Comparison of ENCODE assay signal across 8 mouse cellular contexts in genomic region chr2:30593636-30594310, GRCm38 (mm10). TPM values are rescaled to one million over a fixed set of nuclear protein-coding genes. Genes with fewer than 3 reads are reported as not detected.
DNase-seq lines count a peak whose midpoint lies in the region; ATAC-seq and TF ChIP-seq lines count a peak whose summit lies in the region.

No protein-coding gene starts in this region.

- 82% methylated on average over 13 of the region's 13 CpGs for WGBS in neural tube, embryonic 11.5 days
- 70% methylated on average over 13 of the region's 13 CpGs for WGBS in forebrain, embryonic 14.5 days
- 74% methylated on average over 13 of the region's 13 CpGs for WGBS in limb, embryonic 12.5 days
- WGBS in small intestine, adult 2 months: 83% methylated on average over 13 of the region's 13 CpGs

- H3K4me3 ChIP-seq in neural tube, embryonic 11.5 days (ENCODE audit: low read depth, low read length): no peak overlapping the region
- no peak overlapping the region for H3K4me3 ChIP-seq in forebrain, embryonic 14.5 days (ENCODE audit: low read depth, low read length)
- H3K4me3 ChIP-seq in limb, embryonic 12.5 days (replicated peaks): peak overlapping the region; percentile 47; the same call in 1 of the 2 replicates
- H3K4me3 ChIP-seq in small intestine, adult 2 months (ENCODE audit: low read depth, low read length): no peak overlapping the region

- ATAC-seq in neural tube, embryonic 11.5 days (ENCODE audit: insufficient read depth, low FRiP score, low TSS enrichment): no peak
- no peak for ATAC-seq in forebrain, embryonic 14.5 days
- no peak for ATAC-seq in limb, embryonic 12.5 days (ENCODE audit: insufficient number of reproducible peaks, insufficient read depth, low FRiP score, low TSS enrichment, low read depth)

- H3K4me2 ChIP-seq in neural tube, embryonic 11.5 days (ENCODE audit: low read depth): peak overlapping the region; percentile 49
- peak overlapping the region; percentile 57 for H3K4me2 ChIP-seq in forebrain, embryonic 14.5 days (ENCODE audit: low read length)
- peak overlapping the region; percentile 74 for H3K4me2 ChIP-seq in limb, embryonic 12.5 days

- no peak for TF ChIP-seq CTCF in small intestine, adult 2 months (IDR thresholded peaks at IDR 0.05; ENCODE audit: extremely low read depth, insufficient read length, insufficient replicate concordance, low read depth, low read length)

- DNase-seq in neural tube, embryonic 11.5 days (ENCODE audit: low spot score): no peak
- no peak for DNase-seq in neural tube, embryonic 10.5 days (ENCODE audit: extremely low spot score, low spot score)
- DNase-seq in forebrain, embryonic 14.5 days (ENCODE audit: low spot score): no peak
- no peak for DNase-seq in layer of hippocampus, adult 9-10 months (ENCODE audit: low spot score)
- DNase-seq in spleen, adult 18-20 months: no peak
- no peak for DNase-seq in spleen, postnatal 36 days (ENCODE audit: low spot score in 2 of 2)

- H3K9me3 ChIP-seq in neural tube, embryonic 11.5 days (ENCODE audit: control insufficient read depth, low read length): no peaks in the 10 kb centered on the region
- H3K9me3 ChIP-seq in forebrain, embryonic 14.5 days (replicated peaks; ENCODE audit: control insufficient read depth, low read length): no peaks in the 10 kb centered on the region
- H3K9me3 ChIP-seq in limb, embryonic 12.5 days: no peaks in the 10 kb centered on the region

- no peak for TF ChIP-seq POLR2A in small intestine, adult 2 months (IDR thresholded peaks at IDR 0.05; ENCODE audit: low read depth, low read length)

- peaks cover 17% of the 10 kb centered on the region for H3K4me1 ChIP-seq in neural tube, embryonic 11.5 days (ENCODE audit: control insufficient read depth, insufficient read depth, low read length)
- H3K4me1 ChIP-seq in forebrain, embryonic 14.5 days (ENCODE audit: control insufficient read depth, insufficient read depth, low read length): peaks cover 20% of the 10 kb centered on the region
- peaks cover 28% of the 10 kb centered on the region for H3K4me1 ChIP-seq in limb, embryonic 12.5 days (replicated peaks)
- H3K4me1 ChIP-seq in small intestine, adult 2 months (ENCODE audit: control insufficient read depth, insufficient read depth, insufficient read length, low read length): peaks cover 10% of the 10 kb centered on the region

- peak overlapping the region; percentile 94 for H3K27ac ChIP-seq in neural tube, embryonic 11.5 days (ENCODE audit: low read depth, low read length)
- peak overlapping the region; percentile 99 for H3K27ac ChIP-seq in forebrain, embryonic 14.5 days (ENCODE audit: low read depth, low read length)
- peak overlapping the region; percentile 99 for H3K27ac ChIP-seq in limb, embryonic 12.5 days
- peak overlapping the region; percentile 80 for H3K27ac ChIP-seq in small intestine, adult 2 months (ENCODE audit: insufficient read depth, low read depth, low read length)

- H3K9ac ChIP-seq in neural tube, embryonic 11.5 days (ENCODE audit: low read length): peak overlapping the region; percentile 57
- peak overlapping the region; percentile 77 for H3K9ac ChIP-seq in forebrain, embryonic 14.5 days (ENCODE audit: low read length)
- peak overlapping the region; percentile 76 for H3K9ac ChIP-seq in limb, embryonic 12.5 days (replicated peaks)

- no peaks in the 10 kb centered on the region for H3K36me3 ChIP-seq in neural tube, embryonic 11.5 days (ENCODE audit: control insufficient read depth, insufficient read depth, low read length)
- no peaks in the 10 kb centered on the region for H3K36me3 ChIP-seq in forebrain, embryonic 14.5 days (ENCODE audit: control insufficient read depth, insufficient read depth, low read length)
- no peaks in the 10 kb centered on the region for H3K36me3 ChIP-seq in limb, embryonic 12.5 days
- no peaks in the 10 kb centered on the region for H3K36me3 ChIP-seq in small intestine, adult 2 months (ENCODE audit: control insufficient read depth, insufficient read depth, low read length)

- no peaks in the 10 kb centered on the region for H3K27me3 ChIP-seq in neural tube, embryonic 11.5 days (ENCODE audit: control insufficient read depth, insufficient read depth, low read length)
- H3K27me3 ChIP-seq in forebrain, embryonic 14.5 days (replicated peaks; ENCODE audit: control insufficient read depth, insufficient read depth, low read length): no peaks in the 10 kb centered on the region
- no peaks in the 10 kb centered on the region for H3K27me3 ChIP-seq in limb, embryonic 12.5 days
- H3K27me3 ChIP-seq in small intestine, adult 2 months (ENCODE audit: control insufficient read depth, insufficient read depth, low read length): no peaks in the 10 kb centered on the region

RNA-seq across cellular contexts. Expression of gene Cstad, which starts 1.1 kb away (rescaled TPM):
- 0.48 TPM in 1 of 2 replicates, not detected in the other for polyA plus RNA-seq in neural tube, embryonic 11.5 days (2014; fragmentation: Nextera tagmentation; extraction: Ambion mirVana)
- polyA plus RNA-seq in forebrain, embryonic 14.5 days (2014; fragmentation: Nextera tagmentation; extraction: Ambion mirVana): 0.64 and 1.2 TPM in 2 replicates
- 0.63 and 1.7 TPM in 2 replicates for polyA plus RNA-seq in limb, embryonic 12.5 days (2016; fragmentation: Nextera tagmentation; extraction: Ambion mirVana)
- polyA plus RNA-seq in small intestine, adult 2 months (2012; rRNA removed): not detected in 2 replicates
